Mouse (Mus musculus) embryonic facial prominence, embryonic 12.5 days (tissue): ENCODE results near the gene Csnk1d. TPM values are rescaled to one million over a fixed set of nuclear protein-coding genes. Genes with fewer than 3 reads are reported as not detected.

ENCODE experiments used
- ATAC-seq: fragments of 200-750 bp; cut with Nextera tagmentation; 2 replicates; pipeline ENCODE4 v1.8.0; 2017; ENCODE audit not compliant: insufficient number of reproducible peaks, insufficient read depth, low FRiP score, low TSS enrichment
- H3K27ac ChIP-seq: fragments of 300-500 bp; sonication (generic); 2 replicates; pipeline ENCODE4 v1.5.1; 2016; ENCODE audit warnings: mild to moderate bottlenecking
- H3K27me3 ChIP-seq: fragments of 300-500 bp; sonication (generic); 2 replicates; pipeline ENCODE4 v1.6.1; 2016; ENCODE audit warnings: mild to moderate bottlenecking, moderate library complexity
- H3K36me3 ChIP-seq: fragments of 300-500 bp; sonication (generic); 2 replicates; pipeline ENCODE4 v1.6.1; 2016; ENCODE audit warnings: mild to moderate bottlenecking
- H3K4me1 ChIP-seq: fragments of 300-500 bp; sonication (generic); 2 replicates; pipeline ENCODE4 v1.6.1; 2016
- H3K4me2 ChIP-seq: fragments of 300-500 bp; sonication (generic); replicated peaks from 2 replicates; pipeline ENCODE4 v1.6.1; 2016; ENCODE audit warnings: mild to moderate bottlenecking, moderate library complexity
- H3K4me3 ChIP-seq: fragments of 300-500 bp; sonication (generic); 2 replicates; pipeline ENCODE4 v1.5.1; 2016; ENCODE audit warnings: mild to moderate bottlenecking
- H3K9ac ChIP-seq: fragments of 300-500 bp; sonication (generic); 2 replicates; pipeline ENCODE4 v1.6.1; 2016; ENCODE audit warnings: mild to moderate bottlenecking, moderate library complexity
- H3K9me3 ChIP-seq: fragments of 300-500 bp; sonication (generic); 2 replicates; pipeline ENCODE4 v1.6.1; 2016; ENCODE audit warnings: mild to moderate bottlenecking, moderate library complexity
- WGBS: fragments of 180-500 bp; shearing (Covaris S2); methylation state at CpG from one replicate; pipeline ENCODE4 v1.1.7; 2016; 5-methylcytosine and 5-hydroxymethylcytosine counted together
- polyA plus RNA-seq: library from polyadenylated mRNA; unstranded; fragments of >200 nt; fragmentation: Nextera tagmentation; extraction: Ambion mirVana; gene quantifications from 2 replicates; pipeline ENCODE4 v1.2.1, GENCODE M21; 2016

The Csnk1d gene
- polyA plus RNA-seq, 1 experiment from 2014 or later: 160 TPM

DNA sequence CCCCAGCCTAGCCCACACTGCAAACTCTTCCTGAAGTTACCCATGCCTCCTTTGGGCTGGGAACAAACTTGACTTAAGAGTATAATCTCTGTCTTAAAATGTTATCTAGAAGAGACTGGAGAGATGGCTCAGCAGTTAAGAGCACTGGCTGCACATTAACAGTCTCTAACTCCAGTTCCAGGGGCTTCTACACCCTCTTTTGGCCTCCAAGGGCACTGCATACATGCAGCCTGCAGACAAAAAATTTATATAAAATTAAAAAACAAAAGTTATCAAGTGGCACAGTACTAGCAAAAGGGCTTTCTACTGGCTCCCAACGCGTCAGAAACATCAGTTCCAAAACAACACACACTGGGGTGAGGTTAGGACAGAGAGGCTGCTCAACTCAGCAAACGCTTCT, 3.5 kb downstream of the Csnk1d start:
- ATAC-seq: no peak
- no peaks in the 10 kb centered on the region for H3K27me3 ChIP-seq
- 91% methylated on average over 3 of the region's 3 CpGs for WGBS
- H3K4me1 ChIP-seq: peaks cover 30% of the 10 kb centered on the region
- no peak overlapping the region for H3K27ac ChIP-seq
- H3K9ac ChIP-seq: no peak overlapping the region
- H3K4me3 ChIP-seq: no peak overlapping the region
- H3K36me3 ChIP-seq: peaks cover 28% of the 10 kb centered on the region
- H3K9me3 ChIP-seq: no peaks in the 10 kb centered on the region
- no peak overlapping the region for H3K4me2 ChIP-seq

DNA sequence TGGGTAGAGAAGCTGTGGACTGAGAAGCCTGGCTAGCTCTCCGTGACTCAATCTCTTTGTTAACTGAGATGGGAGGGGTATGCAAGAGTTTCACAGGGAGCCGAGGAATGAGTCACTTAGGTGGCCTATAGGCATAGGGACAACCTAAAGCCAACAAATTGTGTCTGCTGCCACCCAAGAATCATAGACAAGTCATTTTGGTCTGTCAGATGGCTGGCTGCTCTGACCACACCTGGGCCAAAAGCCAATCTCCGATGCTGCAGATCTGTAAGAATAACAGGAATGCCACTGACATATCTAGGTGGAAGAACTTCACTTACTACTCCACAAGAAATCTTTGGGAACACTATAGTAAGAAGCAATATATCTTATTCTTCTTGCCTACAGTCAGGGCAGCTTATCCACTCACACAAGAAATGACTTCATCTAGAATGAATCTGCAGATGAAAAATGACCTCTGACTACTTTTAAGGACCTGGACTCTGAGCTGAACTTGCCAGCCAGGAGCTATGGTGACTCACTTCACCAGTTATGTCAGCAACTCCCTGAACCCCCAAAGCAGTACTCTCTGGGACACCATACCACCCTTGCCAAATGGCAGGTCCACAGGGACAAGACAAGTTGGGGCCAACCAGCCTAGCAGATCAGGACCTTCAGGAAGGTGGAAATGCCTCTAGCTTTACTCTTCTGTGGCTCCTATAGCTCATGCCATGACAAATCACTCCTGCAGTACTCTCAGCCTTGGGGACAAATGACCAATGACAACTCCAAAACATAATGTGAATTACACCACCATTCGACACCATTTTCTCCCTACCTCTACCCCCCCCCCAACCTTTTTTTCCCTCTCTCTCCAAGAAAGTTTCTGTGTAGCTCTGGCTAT, 6.4 kb downstream of the Csnk1d start:
- peaks cover 18% of the 10 kb centered on the region for H3K4me1 ChIP-seq
- H3K27me3 ChIP-seq: no peaks in the 10 kb centered on the region
- H3K36me3 ChIP-seq: peaks cover 55% of the 10 kb centered on the region
- WGBS: 81% methylated on average over 4 of the region's 4 CpGs
- H3K4me2 ChIP-seq: no peak overlapping the region
- no peak overlapping the region for H3K27ac ChIP-seq
- no peak overlapping the region for H3K9ac ChIP-seq
- H3K9me3 ChIP-seq: no peaks in the 10 kb centered on the region
- no peak overlapping the region for H3K4me3 ChIP-seq
- no peak for ATAC-seq

DNA sequence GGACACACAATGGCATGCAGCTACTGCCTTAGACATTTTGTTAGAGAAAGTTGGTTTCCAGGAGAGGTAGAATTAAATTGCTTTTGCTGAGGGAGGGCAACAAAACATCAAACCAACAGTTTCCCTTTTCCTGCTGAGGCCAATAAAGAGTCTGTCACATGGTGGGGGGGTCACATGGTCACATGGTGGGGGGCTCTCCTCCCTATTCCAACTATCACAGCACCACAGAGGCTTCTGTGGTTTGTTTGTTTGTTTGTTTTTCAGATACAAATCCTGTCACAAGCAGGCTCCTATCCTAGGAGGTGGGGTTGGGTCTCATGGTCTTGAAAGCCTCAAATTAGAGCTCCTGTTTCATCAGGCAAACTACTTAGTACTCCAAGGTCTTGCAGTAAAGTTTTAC, 8.7 kb downstream of the Csnk1d start:
- no peak for ATAC-seq
- peaks cover 75% of the 10 kb centered on the region for H3K36me3 ChIP-seq

GRCm38 (mm10) chr11:120981661-120982060, 9.5 kb downstream of the Csnk1d start:
- Histone ChIP-seq H3K9ac (no peak overlapping the region), H3K36me3 (peaks cover 83% of the 10 kb centered on the region), H3K27ac (no peak overlapping the region), H3K27me3 (no peaks in the 10 kb centered on the region), H3K4me1 (no peaks in the 10 kb centered on the region), H3K9me3 (no peaks in the 10 kb centered on the region), H3K4me2 (no peak overlapping the region), H3K4me3 (no peak overlapping the region)
- 92% methylated on average over 4 of the region's 4 CpGs for WGBS
- no peak for ATAC-seq

More for the DNA sequence above, 8.7 kb downstream of the Csnk1d start:
- Histone ChIP-seq H3K9me3 (no peaks in the 10 kb centered on the region), H3K27me3 (no peaks in the 10 kb centered on the region), H3K9ac (no peak overlapping the region), H3K27ac (no peak overlapping the region), H3K4me2 (no peak overlapping the region), H3K4me1 (no peaks in the 10 kb centered on the region), H3K4me3 (no peak overlapping the region)

DNA sequence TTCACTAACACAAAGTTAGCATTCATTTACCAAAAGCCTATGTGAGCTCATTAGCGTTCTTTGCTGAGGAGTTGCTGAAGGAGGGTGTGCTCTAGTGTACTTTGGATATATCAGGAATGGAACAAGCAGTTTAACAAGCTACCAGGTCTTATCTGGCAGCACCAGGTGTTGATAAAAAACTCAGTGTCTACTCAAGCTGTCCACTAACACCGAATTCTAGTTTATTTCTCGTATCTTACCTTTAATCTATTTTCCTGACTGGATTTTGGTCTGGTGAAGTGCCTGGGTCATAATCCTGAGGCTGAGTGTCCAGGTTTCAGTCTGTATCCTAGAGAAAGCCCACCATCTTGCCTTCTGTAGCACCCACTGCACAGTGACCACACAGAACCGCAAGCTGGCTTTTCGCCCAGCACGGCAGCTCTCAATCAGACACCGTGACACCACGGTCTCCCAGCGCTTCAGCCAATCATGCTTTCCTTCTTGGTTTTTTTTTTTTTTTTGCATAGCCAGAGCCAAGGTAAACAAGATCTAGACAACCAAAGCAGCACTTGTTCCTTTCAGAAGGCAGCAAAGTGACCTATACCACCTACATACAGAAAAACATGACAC, 10.6 kb downstream of the Csnk1d start:
- H3K4me2 ChIP-seq: no peak overlapping the region
- peaks cover 81% of the 10 kb centered on the region for H3K36me3 ChIP-seq
- H3K9ac ChIP-seq: no peak overlapping the region
- H3K4me1 ChIP-seq: no peaks in the 10 kb centered on the region
- no peak overlapping the region for H3K27ac ChIP-seq
- whole genome bisulfite sequencing: 88% methylated on average over 9 of the region's 9 CpGs
- H3K27me3 ChIP-seq: no peaks in the 10 kb centered on the region
- no peak overlapping the region for H3K4me3 ChIP-seq
- H3K9me3 ChIP-seq: no peaks in the 10 kb centered on the region
- ATAC-seq: no peak

GRCm38 (mm10) chr11:120979711-120980426, 11.3 kb downstream of the Csnk1d start:
- H3K4me3 ChIP-seq: no peak overlapping the region
- peaks cover 84% of the 10 kb centered on the region for H3K36me3 ChIP-seq
- no peak overlapping the region for H3K4me2 ChIP-seq
- H3K9me3 ChIP-seq: no peaks in the 10 kb centered on the region
- no peak overlapping the region for H3K27ac ChIP-seq
- no peak overlapping the region for H3K9ac ChIP-seq
- no peak for ATAC-seq
- H3K27me3 ChIP-seq: no peaks in the 10 kb centered on the region
- WGBS: 87% methylated on average over 8 of the region's 8 CpGs
- H3K4me1 ChIP-seq: no peaks in the 10 kb centered on the region

DNA sequence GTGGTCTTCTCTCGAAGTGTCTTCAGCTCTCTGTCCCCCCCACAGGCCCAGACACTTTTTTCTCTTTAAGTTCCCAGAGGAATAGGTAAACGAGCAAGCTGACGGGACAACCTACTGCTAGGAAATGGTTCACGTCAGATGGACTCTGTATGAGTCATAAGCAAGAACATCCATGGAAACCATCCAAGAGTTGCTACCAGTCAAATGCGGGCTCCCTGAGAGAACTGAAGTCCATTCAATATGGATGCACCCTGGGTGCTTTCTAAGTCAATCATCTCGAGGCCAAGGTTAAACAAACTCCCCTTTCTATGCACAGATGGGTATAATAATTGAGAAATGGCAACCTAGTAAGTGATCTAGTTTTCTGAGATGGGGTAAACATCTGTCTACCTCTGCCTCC, 17.8 kb downstream of the Csnk1d start:
- H3K36me3 ChIP-seq: peaks cover 93% of the 10 kb centered on the region

GRCm38 (mm10) chr11:120971237-120971636, 19.9 kb downstream of the Csnk1d start:
- no peak overlapping the region for H3K27ac ChIP-seq
- WGBS: 91% methylated on average over 5 of the region's 5 CpGs
- peaks cover 3% of the 10 kb centered on the region; the same call in 1 of the 2 replicates for H3K4me1 ChIP-seq
- H3K27me3 ChIP-seq: no peaks in the 10 kb centered on the region
- no peak for ATAC-seq
- no peak overlapping the region for H3K4me3 ChIP-seq
- no peak overlapping the region for H3K9ac ChIP-seq
- H3K4me2 ChIP-seq: no peak overlapping the region
- no peaks in the 10 kb centered on the region for H3K9me3 ChIP-seq
- H3K36me3 ChIP-seq: peaks cover 94% of the 10 kb centered on the region

More for the DNA sequence above, 17.8 kb downstream of the Csnk1d start:
- Histone ChIP-seq H3K4me1 (no peaks in the 10 kb centered on the region), H3K9me3 (no peaks in the 10 kb centered on the region), H3K27me3 (no peaks in the 10 kb centered on the region), H3K4me2 (no peak overlapping the region), H3K27ac (no peak overlapping the region), H3K9ac (no peak overlapping the region), H3K4me3 (no peak overlapping the region)
- ATAC-seq: no peak
- WGBS: 86% methylated on average over 6 of the region's 6 CpGs

GRCm38 (mm10) chr11:120969742-120970141, 21.4 kb downstream of the Csnk1d start:
- no peak overlapping the region for H3K4me3 ChIP-seq
- WGBS: 93% methylated on average over 5 of the region's 5 CpGs
- peaks cover 98% of the 10 kb centered on the region for H3K36me3 ChIP-seq
- H3K27ac ChIP-seq: no peak overlapping the region
- no peak for ATAC-seq
- H3K27me3 ChIP-seq: no peaks in the 10 kb centered on the region
- no peak overlapping the region for H3K4me2 ChIP-seq
- peaks cover 3% of the 10 kb centered on the region; the same call in 1 of the 2 replicates for H3K4me1 ChIP-seq
- no peak overlapping the region for H3K9ac ChIP-seq
- H3K9me3 ChIP-seq: no peaks in the 10 kb centered on the region

GRCm38 (mm10) chr11:120965587-120965986, 25.5 kb downstream of the Csnk1d start:
- ATAC-seq: no peak
- H3K4me1 ChIP-seq: peaks cover 3% of the 10 kb centered on the region; the same call in 1 of the 2 replicates
- H3K4me2 ChIP-seq: no peak overlapping the region
- H3K27ac ChIP-seq: no peak overlapping the region
- no peak overlapping the region for H3K9ac ChIP-seq
- peaks cover 99% of the 10 kb centered on the region for H3K36me3 ChIP-seq
- WGBS: 74% methylated on average over 4 of the region's 4 CpGs
- H3K27me3 ChIP-seq: no peaks in the 10 kb centered on the region
- H3K9me3 ChIP-seq: no peaks in the 10 kb centered on the region
- H3K4me3 ChIP-seq: no peak overlapping the region

DNA sequence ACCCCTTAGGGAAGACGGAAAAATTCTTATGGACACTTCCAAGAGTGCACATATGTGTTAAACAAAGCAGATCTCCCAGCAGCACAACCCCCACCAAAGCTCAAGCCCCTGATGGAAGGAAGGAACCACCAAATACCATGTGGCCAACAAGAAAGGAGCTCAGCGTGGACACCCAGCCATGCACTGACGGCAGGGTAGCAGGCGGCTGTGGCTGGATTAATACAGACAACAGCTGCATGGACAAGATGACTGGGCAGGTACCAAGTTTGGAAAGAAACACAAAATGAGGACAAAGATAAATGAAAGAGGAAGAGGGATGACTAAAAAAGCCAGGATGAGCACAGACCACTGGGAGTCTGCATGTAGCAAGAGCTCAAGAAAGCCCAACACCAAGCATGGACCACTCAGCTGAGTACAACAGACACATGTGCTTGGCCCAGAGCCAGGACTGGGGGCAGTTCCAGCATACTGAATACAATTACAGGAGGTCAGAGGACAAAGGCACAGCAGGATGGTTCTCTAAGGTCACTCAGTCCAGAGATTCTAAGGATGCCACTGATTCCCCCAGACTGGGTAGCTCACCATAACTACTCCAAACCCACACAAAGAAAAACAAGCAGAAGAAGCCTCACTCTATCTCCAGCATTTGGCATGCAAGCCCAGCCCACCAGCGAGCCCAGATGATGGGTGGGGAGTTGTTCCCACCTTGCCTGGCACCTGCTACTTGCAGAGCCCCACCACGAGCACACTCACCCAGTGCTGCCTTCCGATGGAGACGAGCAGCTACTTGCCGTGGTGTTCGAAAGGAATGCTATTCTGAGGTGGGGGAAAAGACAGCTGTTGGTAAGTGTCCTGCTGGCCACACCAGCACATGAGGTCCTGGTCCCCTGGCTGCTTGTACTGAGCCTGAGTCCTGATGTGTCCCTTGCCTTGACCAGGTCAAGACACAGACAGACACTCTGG, 26.7 kb downstream of the Csnk1d start:
- H3K9ac ChIP-seq: no peak overlapping the region
- no peak overlapping the region for H3K4me3 ChIP-seq
- H3K27me3 ChIP-seq: no peaks in the 10 kb centered on the region
- H3K4me1 ChIP-seq: peaks cover 3% of the 10 kb centered on the region; the same call in 1 of the 2 replicates
- H3K36me3 ChIP-seq: peaks cover 94% of the 10 kb centered on the region
- no peaks in the 10 kb centered on the region for H3K9me3 ChIP-seq
- WGBS: 83% methylated on average over 10 of the region's 10 CpGs
- no peak overlapping the region for H3K27ac ChIP-seq
- H3K4me2 ChIP-seq: no peak overlapping the region
- no peak for ATAC-seq
